Mouse (Mus musculus) C2C12 (cell line): ENCODE measurements around the gene Ptcra.

Experiments
- CEBPB ChIP-seq: IDR thresholded peaks from one replicate; pipeline ENCODE4 v1.6.1; 2011; ENCODE audit warnings: low read depth, mild to moderate bottlenecking, control low read depth, moderate library complexity
- CTCF ChIP-seq: IDR thresholded peaks from one replicate; pipeline ENCODE4 v1.5.1; 2011; ENCODE audit not compliant: control insufficient read depth, insufficient read depth, insufficient read length
- MAX ChIP-seq: IDR thresholded peaks from one replicate; pipeline ENCODE4 v1.6.1; 2011; ENCODE audit warnings: mild to moderate bottlenecking, control low read depth
- MYOD1 ChIP-seq: IDR thresholded peaks from one replicate; pipeline ENCODE4 v1.6.1; 2011; ENCODE audit warnings: low read depth; ENCODE audit not compliant: control insufficient read depth, insufficient read length
- MYOG ChIP-seq: IDR thresholded peaks from one replicate; pipeline ENCODE4 v1.6.1; 2011; ENCODE audit not compliant: control insufficient read depth, insufficient read length; ENCODE audit errors: extremely low read depth
- USF1 ChIP-seq: IDR thresholded peaks from one replicate; pipeline ENCODE4 v1.6.1; 2011; ENCODE audit warnings: low read depth, mild to moderate bottlenecking, control low read depth, moderate library complexity

- TF ChIP-seq MAX (no peak), USF1 (no peak), CTCF (no peak), MYOD1 (no peak), CEBPB (no peak), MYOG (no peak)
Observed at GRCm38 (mm10) chr17:46763544-46763943, at the start of gene Ptcra.
